Mouse (Mus musculus): Measurements from ENCODE around the gene Rad51b.

The Rad51b gene

DNA sequence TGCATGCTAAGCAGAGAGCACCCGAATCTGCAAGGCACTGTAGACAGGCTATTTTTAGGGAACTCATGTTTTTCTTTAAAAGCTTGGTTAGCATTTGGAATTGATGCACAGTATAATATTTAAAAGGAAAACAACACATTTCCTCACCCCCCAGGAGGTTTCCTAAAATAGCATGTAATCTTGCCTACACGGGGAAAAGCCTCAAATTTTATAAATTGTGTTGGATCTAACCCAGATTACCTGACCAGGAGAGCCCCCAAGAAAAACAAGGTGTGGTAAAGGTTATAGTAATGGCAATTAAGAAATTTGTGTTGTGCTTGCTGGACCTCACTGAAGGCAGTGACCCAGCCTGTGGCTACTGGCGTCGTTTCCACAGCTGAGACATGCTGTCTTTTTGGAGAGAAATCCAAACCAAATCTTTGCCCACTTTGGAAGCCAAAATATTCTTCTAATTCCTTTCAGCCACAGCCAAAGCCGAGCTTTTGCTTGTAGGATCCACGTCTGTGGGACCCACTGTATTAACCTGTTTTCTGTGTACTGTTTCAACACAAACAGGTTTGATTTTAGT, 282.0 kb downstream of the Rad51b start:
- no peak for DNase-seq (ENCODE audit: low spot score)

GRCm38 (mm10) chr12:79579837-79580236, 282.8 kb downstream of the Rad51b start:
- DNase-seq (ENCODE audit: low spot score): no peak

DNA sequence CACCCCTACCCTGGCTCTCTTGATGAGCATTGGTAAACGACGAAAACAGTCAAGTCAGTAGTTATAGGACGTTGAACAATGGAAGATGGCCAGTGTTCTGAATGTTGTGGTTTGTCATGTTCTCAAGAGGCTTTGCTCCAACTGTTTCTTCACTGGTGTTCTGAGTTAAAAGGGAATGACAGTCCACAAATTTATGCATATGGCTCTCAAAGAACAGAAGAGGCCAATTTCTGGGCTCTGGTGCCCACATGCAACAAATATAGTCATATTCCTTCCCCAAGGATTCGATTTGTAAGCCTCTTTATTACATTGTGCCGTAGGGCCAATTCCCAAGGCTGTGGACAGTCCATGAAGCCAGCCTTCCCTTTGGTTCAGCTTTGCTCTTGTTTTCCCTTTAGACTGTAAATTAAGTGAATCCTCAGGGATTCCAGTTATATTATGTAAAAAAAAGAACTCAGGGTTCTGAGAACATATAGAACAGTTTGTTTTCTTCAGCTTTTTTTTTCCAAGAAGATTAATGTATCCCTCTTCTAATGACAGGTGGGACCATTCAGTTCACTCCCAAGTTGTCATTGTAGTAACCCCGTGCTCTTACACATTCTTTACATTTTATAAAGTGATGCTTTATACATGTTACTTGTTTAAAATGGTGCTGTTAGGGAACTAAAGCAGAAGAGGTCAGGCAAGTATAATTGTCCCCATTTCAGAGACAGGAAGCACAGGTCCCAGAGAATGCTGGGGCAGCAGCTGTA, 287.6 kb downstream of the Rad51b start:
- no peak for DNase-seq (ENCODE audit: low spot score)

DNA sequence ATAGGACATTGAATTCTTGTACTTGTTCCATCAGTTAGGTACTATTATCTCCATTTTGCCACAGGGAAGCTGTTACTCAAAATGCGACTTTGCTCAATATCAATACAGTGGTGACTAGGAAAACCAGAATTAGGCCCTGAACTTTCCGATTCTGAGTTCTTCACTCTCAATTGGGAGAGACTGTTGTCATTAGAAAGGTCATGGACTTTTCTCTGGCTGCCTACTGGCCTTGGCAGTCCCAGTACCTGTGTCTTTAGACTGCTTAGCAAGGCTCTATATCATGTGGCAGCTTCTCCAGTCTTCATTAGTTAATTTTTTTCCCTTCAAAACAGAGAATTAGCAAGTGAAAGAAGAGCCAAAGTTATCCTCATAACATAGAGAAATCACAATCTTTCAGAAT, 288.3 kb downstream of the Rad51b start:
- DNase-seq (ENCODE audit: low spot score): no peak

DNA sequence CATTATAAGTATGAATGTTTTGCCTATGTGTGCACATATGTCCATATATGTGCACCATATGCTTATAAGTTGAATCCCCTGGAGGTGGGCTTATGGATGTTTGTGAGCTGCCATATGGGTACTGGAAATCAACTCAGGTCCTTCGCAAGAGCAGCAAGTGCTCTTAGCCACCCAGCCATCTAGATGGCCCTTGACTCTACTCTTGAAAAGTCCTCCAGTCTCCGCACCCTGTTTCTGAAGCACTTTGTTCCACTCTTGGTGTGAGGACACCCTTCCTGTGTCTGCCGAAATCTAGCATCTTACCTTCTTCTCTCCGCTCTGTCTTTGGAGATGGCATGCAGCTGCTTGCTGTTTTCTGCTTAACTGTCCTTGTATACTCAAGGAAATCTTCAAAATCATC, 291.7 kb downstream of the Rad51b start:
- no peak for DNase-seq (ENCODE audit: low spot score)

DNA sequence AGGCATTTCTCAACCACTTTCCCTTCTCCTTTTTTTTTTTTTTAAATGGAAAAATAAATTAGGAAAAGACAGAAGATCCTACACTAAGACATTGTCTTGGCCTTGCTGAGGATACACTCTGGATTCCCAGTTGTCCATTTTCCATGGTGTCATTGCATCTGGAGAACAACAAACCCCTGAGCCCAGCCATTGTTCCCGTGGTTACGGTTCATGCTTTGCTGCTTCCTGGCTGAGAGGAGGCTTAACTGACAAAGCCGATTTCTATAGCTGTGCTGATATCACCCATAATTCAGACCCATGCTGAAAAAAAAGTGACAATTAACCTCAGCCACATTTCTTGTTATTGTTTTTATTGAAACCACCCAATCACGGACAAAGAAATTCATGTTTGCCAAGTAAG, 295.1 kb downstream of the Rad51b start:
- no peak for DNase-seq (ENCODE audit: low spot score)

GRCm38 (mm10) chr12:79596842-79597241, 299.8 kb downstream of the Rad51b start:
- DNase-seq (ENCODE audit: low spot score): no peak

GRCm38 (mm10) chr12:79597351-79597750, 300.3 kb downstream of the Rad51b start:
- DNase-seq (ENCODE audit: low spot score): no peak

DNA sequence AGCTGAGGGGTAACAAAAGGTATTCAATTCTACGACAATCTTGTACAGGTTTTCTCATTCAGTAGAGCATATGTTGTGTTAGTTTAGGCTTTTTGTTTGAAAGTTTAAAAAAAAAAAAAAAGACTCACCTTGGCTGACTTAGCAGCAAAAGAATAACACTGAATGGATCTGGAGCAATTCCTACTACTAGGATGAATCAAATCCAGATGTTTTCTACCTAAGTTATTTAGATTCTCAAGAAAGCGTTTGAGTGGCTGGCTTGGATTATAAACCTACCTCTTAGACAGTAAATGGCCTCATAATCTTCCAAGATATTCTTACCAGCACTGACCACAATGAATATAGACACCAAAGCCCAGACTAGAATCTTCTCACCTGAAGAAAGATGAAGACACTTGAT, 300.7 kb downstream of the Rad51b start:
- DNase-seq (ENCODE audit: low spot score): no peak

GRCm38 (mm10) chr12:79598496-79598895, 301.4 kb downstream of the Rad51b start:
- DNase-seq (ENCODE audit: low spot score): no peak

- DNase-seq (ENCODE audit: low spot score): no peak
Observed at GRCm38 (mm10) chr12:79598901-79599300, 301.8 kb downstream of the Rad51b start.

- DNase-seq (ENCODE audit: low spot score): peak; percentile 64
Observed at GRCm38 (mm10) chr12:79600149-79600769, 303.2 kb downstream of the Rad51b start.

GRCm38 (mm10) chr12:79602641-79603040, 305.6 kb downstream of the Rad51b start:
- DNase-seq (ENCODE audit: low spot score): no peak

DNA sequence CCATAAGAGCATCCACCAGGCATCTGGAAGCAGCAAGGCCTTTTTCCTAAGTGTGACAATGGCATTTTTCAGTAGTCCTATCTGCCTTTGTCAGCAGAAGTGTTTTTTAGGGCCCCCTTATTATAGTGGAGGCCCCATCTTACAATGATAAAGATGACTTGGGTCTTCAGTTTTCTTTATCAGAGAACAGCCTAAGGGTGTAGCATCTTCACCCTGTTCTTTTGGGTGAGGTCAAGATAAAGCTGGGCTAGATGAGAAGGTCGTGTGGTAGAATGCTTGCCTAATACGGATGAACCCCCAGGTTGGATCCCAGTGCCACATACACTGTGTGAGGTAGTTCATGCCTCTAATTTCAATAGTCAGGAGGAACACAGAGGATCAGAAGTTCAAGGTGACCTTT, 307.8 kb downstream of the Rad51b start:
- DNase-seq (ENCODE audit: low spot score): no peak

- no peak for DNase-seq (ENCODE audit: low spot score)
Observed at GRCm38 (mm10) chr12:79606197-79606631, 309.1 kb downstream of the Rad51b start.

DNA sequence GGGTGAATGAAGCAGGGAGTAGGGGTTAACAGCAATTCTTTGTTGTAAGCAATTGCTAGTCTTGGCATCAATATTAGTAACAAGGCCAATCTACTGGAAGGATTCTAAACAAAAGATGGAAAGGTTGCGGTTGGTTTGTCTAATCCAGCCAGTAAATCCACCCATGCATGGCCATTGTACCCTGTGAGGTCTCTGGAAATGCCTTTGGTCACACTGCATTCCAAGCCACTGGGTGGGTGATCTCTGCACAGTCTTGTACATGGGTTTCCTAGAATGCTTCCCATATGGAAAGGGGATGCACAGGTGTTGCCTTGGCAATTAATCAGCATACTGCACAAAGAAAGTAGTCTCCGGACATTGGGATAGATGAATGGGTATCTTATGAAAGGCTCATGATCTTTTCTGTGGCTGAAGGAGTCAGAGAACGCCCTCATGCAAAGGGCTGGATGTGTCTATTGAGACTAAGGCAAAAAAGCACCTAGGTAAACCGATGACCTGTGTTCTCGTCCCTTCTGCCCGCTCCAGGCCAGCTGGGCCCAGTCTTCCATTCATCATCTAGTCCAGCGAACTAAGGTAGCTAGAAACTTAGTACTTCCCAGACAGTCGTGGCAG, 312.4 kb downstream of the Rad51b start:
- no peak for DNase-seq (ENCODE audit: low spot score)

- no peak for DNase-seq (ENCODE audit: low spot score)
Observed at GRCm38 (mm10) chr12:79610511-79611103, 313.5 kb downstream of the Rad51b start.

GRCm38 (mm10) chr12:79611665-79612064, 314.6 kb downstream of the Rad51b start:
- no peak for DNase-seq (ENCODE audit: low spot score)

GRCm38 (mm10) chr12:79612334-79613060, 315.4 kb downstream of the Rad51b start:
- peak; percentile 81 for DNase-seq (ENCODE audit: low spot score)

DNA sequence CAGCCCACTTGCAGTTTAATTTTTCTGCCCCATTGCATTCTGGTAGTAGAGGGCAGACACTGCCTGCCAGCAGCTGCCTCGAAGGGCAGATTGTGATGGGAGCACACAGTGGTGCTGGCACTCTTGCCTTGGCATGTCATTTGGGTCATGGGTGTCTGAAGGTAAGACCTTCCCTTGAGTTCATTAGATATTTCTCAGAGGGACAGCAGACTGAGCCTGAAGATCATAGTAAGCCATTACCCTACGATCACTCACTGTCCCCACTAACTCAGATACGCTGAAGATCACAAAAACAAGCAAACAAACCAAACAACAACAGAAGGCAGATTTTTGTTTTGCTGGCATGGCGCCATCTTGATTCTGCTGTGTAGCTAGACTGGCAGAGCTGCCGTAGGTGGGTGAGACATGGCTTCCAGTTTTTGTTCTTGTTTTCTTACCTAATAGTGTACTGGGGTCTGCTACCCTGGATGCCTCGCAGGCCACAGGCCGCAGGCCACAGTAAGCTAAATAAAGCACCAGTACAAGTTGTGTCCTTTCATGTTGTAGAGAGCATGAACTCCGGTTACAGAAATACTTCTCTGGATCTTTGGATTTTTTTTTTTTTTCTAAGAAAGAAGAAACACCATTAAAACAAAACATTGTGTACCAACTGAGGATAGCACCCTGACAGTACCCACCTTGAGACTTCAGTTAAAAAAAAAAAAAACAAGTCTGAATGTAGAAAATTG, 316.1 kb downstream of the Rad51b start:
- no peak for DNase-seq (ENCODE audit: low spot score)
